Mouse (Mus musculus) brain, adult 10 weeks (tissue): Measurements from ENCODE around the gene Map3k6. TPM values are rescaled to one million over a fixed set of nuclear protein-coding genes. Genes with fewer than 3 reads are reported as not detected.

Source experiments
- polyA plus RNA-seq: library from polyadenylated mRNA; stranded (reverse); fragments of 350-450 nt; fragmentation: Illumina TruSeq; extraction: RNeasy Lipid Tissue Mini Kit (QIAGEN cat#74804); gene quantifications from one replicate; pipeline ENCODE4 v1.2.3, GENCODE M21; 2015; ENCODE audit warnings: low read depth, low replicate concordance

Gene Map3k6
- 5.5 TPM for polyA plus RNA-seq

GRCm38 (mm10) chr4:133240490-133240921 is at the start of gene Map3k6:
Map3k6 (plus strand) TSS chr4:133240818.

GRCm38 (mm10) chr4:133211751-133212561 is 28.7 kb upstream of the Map3k6 start, which contains the start of the genes Cd164l2 and Gpr3:
Cd164l2 (plus strand) TSS chr4:133212131.
Gpr3 (minus strand) TSS chr4:133212536.

DNA sequence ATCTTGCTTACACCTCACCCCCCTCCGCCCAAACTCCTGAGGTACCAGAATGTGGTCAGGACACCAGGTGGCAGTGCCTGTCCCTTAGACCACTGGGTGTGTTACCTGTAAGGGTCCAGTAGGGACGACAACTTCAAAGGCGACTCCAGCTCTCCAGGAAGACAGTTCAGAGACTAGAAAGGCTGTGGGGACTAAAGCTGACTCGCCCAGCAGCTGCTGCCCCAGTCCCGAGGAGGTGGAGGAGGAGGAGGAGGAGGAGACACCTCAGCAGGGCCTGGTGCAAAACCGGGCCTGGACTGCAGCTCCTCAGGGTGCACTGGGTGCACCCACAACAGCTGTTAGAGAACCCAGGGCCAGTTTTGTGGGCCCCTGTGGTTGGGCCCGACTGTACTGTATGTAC is 22.3 kb downstream of the Map3k6 start, which contains the start of gene Sytl1:
Gene Sytl1, minus strand, starts transcription at position 232 of the 400 bp plus-strand sequence.

GRCm38 (mm10) chr4:133277104-133278026 is 36.7 kb downstream of the Map3k6 start, which contains the start of gene Tmem222:
Tmem222 (minus strand) TSS chr4:133277792.

Other genes starting within 250 kb of the Map3k6 start
- gene Ahdc1, start 229.6 kb upstream of the Map3k6 start, polyA plus RNA-seq, result 23.2 TPM
- 9.5 TPM for gene Wasf2, start 110.3 kb upstream of the Map3k6 start, polyA plus RNA-seq
- 7.2 TPM for gene Cd164l2, start 28.7 kb upstream of the Map3k6 start, polyA plus RNA-seq
- 7.9 TPM for gene Gpr3, start 28.3 kb upstream of the Map3k6 start, polyA plus RNA-seq
- gene Sytl1, start 22.3 kb downstream of the Map3k6 start, polyA plus RNA-seq, result 1.5 TPM
- gene Tmem222, start 37.0 kb downstream of the Map3k6 start, polyA plus RNA-seq, result 134 TPM
- gene Wdtc1, start 112.7 kb downstream of the Map3k6 start, polyA plus RNA-seq, result 36.3 TPM
- gene Slc9a1, start 128.9 kb downstream of the Map3k6 start, polyA plus RNA-seq, result 30.9 TPM
- not detected for gene Tent5b, start 239.3 kb downstream of the Map3k6 start, polyA plus RNA-seq